Mouse (Mus musculus): ENCODE data around the gene Cct4. TPM values are rescaled to one million over a fixed set of nuclear protein-coding genes. Genes with fewer than 3 reads are reported as not detected.

The Cct4 gene
- polyA plus RNA-seq, 1 experiment from 2014 or later, result 267 TPM

- H3K27me3 ChIP-seq (replicated peaks; ENCODE audit: control insufficient read depth, insufficient read depth, low read length), result no peaks in the 10 kb centered on the region
- no peak overlapping the region for H3K27ac ChIP-seq (replicated peaks; ENCODE audit: low read depth, low read length)
- no peak overlapping the region for H3K4me3 ChIP-seq (ENCODE audit: low read depth, low read length)
- no peak overlapping the region for H3K9ac ChIP-seq (ENCODE audit: low read depth, low read length)
- H3K4me2 ChIP-seq (ENCODE audit: low read depth, low read length), result no peak overlapping the region
- H3K36me3 ChIP-seq (ENCODE audit: control insufficient read depth, insufficient read depth, low read length), result no peaks in the 10 kb centered on the region
- DNase-seq (ENCODE audit: low spot score) (no peak), ATAC-seq (ENCODE audit: low read depth) (no peak)
- no peaks in the 10 kb centered on the region for H3K9me3 ChIP-seq (ENCODE audit: control insufficient read depth, low read length)
- no peaks in the 10 kb centered on the region for H3K4me1 ChIP-seq (ENCODE audit: control insufficient read depth, insufficient read depth, low read length)
- 93% methylated on average over 2 of the region's 2 CpGs for WGBS
These were observed 32.8 kb downstream of the Cct4 start for GRCm38 (mm10) chr11:23023155-23023554.

- no peaks in the 10 kb centered on the region for H3K9me3 ChIP-seq (ENCODE audit: control insufficient read depth, low read length)
- no peak for DNase-seq (ENCODE audit: low spot score)
- H3K4me3 ChIP-seq (ENCODE audit: low read depth, low read length), result no peak overlapping the region
- no peak overlapping the region for H3K9ac ChIP-seq (ENCODE audit: low read depth, low read length)
- H3K27ac ChIP-seq (replicated peaks; ENCODE audit: low read depth, low read length), result no peak overlapping the region
- H3K27me3 ChIP-seq (replicated peaks; ENCODE audit: control insufficient read depth, insufficient read depth, low read length), result no peaks in the 10 kb centered on the region
- no peaks in the 10 kb centered on the region for H3K36me3 ChIP-seq (ENCODE audit: control insufficient read depth, insufficient read depth, low read length)
- H3K4me1 ChIP-seq (ENCODE audit: control insufficient read depth, insufficient read depth, low read length), result no peaks in the 10 kb centered on the region
- WGBS, result 74% methylated on average over 3 of the region's 3 CpGs
- no peak overlapping the region for H3K4me2 ChIP-seq (ENCODE audit: low read depth, low read length)
- ATAC-seq (ENCODE audit: low read depth), result no peak
These were observed 33.9 kb downstream of the Cct4 start for GRCm38 (mm10) chr11:23024169-23024568.

- 65% methylated on average over 3 of the region's 3 CpGs for WGBS
- H3K36me3 ChIP-seq (ENCODE audit: control insufficient read depth, insufficient read depth, low read length), result no peaks in the 10 kb centered on the region
- H3K9me3 ChIP-seq (ENCODE audit: control insufficient read depth, low read length), result no peaks in the 10 kb centered on the region
- ATAC-seq (ENCODE audit: low read depth) (no peak), DNase-seq (ENCODE audit: low spot score) (no peak)
- H3K4me2 ChIP-seq (ENCODE audit: low read depth, low read length), result no peak overlapping the region
- no peaks in the 10 kb centered on the region for H3K4me1 ChIP-seq (ENCODE audit: control insufficient read depth, insufficient read depth, low read length)
- no peak overlapping the region for H3K27ac ChIP-seq (replicated peaks; ENCODE audit: low read depth, low read length)
- H3K9ac ChIP-seq (ENCODE audit: low read depth, low read length), result no peak overlapping the region
- no peak overlapping the region for H3K4me3 ChIP-seq (ENCODE audit: low read depth, low read length)
- H3K27me3 ChIP-seq (replicated peaks; ENCODE audit: control insufficient read depth, insufficient read depth, low read length), result no peaks in the 10 kb centered on the region
These were observed 38.6 kb downstream of the Cct4 start for GRCm38 (mm10) chr11:23028957-23029356.

GRCm38 (mm10) chr11:23029399-23029798 is 39.1 kb downstream of the Cct4 start:
- H3K27me3 ChIP-seq (replicated peaks; ENCODE audit: control insufficient read depth, insufficient read depth, low read length), result no peaks in the 10 kb centered on the region
- no peaks in the 10 kb centered on the region for H3K4me1 ChIP-seq (ENCODE audit: control insufficient read depth, insufficient read depth, low read length)
- H3K4me2 ChIP-seq (ENCODE audit: low read depth, low read length), result no peak overlapping the region
- H3K27ac ChIP-seq (replicated peaks; ENCODE audit: low read depth, low read length), result no peak overlapping the region
- 74% methylated on average over 6 of the region's 6 CpGs for WGBS
- no peak for DNase-seq (ENCODE audit: low spot score)
- no peaks in the 10 kb centered on the region for H3K9me3 ChIP-seq (ENCODE audit: control insufficient read depth, low read length)
- no peak overlapping the region for H3K4me3 ChIP-seq (ENCODE audit: low read depth, low read length)
- H3K36me3 ChIP-seq (ENCODE audit: control insufficient read depth, insufficient read depth, low read length), result no peaks in the 10 kb centered on the region
- no peak overlapping the region for H3K9ac ChIP-seq (ENCODE audit: low read depth, low read length)
- ATAC-seq (ENCODE audit: low read depth), result no peak

- 56% methylated on average over 5 of the region's 5 CpGs for WGBS
- H3K4me3 ChIP-seq (ENCODE audit: low read depth, low read length), result no peak overlapping the region
- no peak overlapping the region for H3K9ac ChIP-seq (ENCODE audit: low read depth, low read length)
- H3K4me1 ChIP-seq (ENCODE audit: control insufficient read depth, insufficient read depth, low read length), result peaks cover 8% of the 10 kb centered on the region; the same call in 1 of the 2 replicates
- DNase-seq (ENCODE audit: low spot score) (no peak), ATAC-seq (ENCODE audit: low read depth) (no peak)
- no peak overlapping the region for H3K27ac ChIP-seq (replicated peaks; ENCODE audit: low read depth, low read length)
- no peaks in the 10 kb centered on the region; the same call in 1 of the 2 replicates for H3K27me3 ChIP-seq (replicated peaks; ENCODE audit: control insufficient read depth, insufficient read depth, low read length)
- H3K4me2 ChIP-seq (ENCODE audit: low read depth, low read length), result no peak overlapping the region
- no peaks in the 10 kb centered on the region for H3K36me3 ChIP-seq (ENCODE audit: control insufficient read depth, insufficient read depth, low read length)
- H3K9me3 ChIP-seq (ENCODE audit: control insufficient read depth, low read length), result no peaks in the 10 kb centered on the region
These were observed 56.9 kb downstream of the Cct4 start for GRCm38 (mm10) chr11:23047252-23047651.

GRCm38 (mm10) chr11:23047663-23048582 is 57.6 kb downstream of the Cct4 start:
- H3K4me3 ChIP-seq (ENCODE audit: low read depth, low read length), result no peak overlapping the region
- no peaks in the 10 kb centered on the region for H3K9me3 ChIP-seq (ENCODE audit: control insufficient read depth, low read length)
- WGBS, result 26% methylated on average over 20 of the region's 20 CpGs
- H3K27ac ChIP-seq (replicated peaks; ENCODE audit: low read depth, low read length), result no peak overlapping the region
- peak overlapping the region; percentile 34; the same call in 1 of the 2 replicates for H3K9ac ChIP-seq (ENCODE audit: low read depth, low read length)
- DNase-seq (ENCODE audit: low spot score) (peak; percentile 47), ATAC-seq (ENCODE audit: low read depth) (0 out of 2 replicates have a peak, but pooled peaks have one; percentile 26)
- peaks cover 8% of the 10 kb centered on the region; the same call in 1 of the 2 replicates for H3K4me1 ChIP-seq (ENCODE audit: control insufficient read depth, insufficient read depth, low read length)
- peak overlapping the region; percentile 40 for H3K4me2 ChIP-seq (ENCODE audit: low read depth, low read length)
- H3K27me3 ChIP-seq (replicated peaks; ENCODE audit: control insufficient read depth, insufficient read depth, low read length), result no peaks in the 10 kb centered on the region; the same call in 1 of the 2 replicates
- H3K36me3 ChIP-seq (ENCODE audit: control insufficient read depth, insufficient read depth, low read length), result no peaks in the 10 kb centered on the region

GRCm38 (mm10) chr11:23049642-23050041 is 59.3 kb downstream of the Cct4 start:
- no peaks in the 10 kb centered on the region for H3K36me3 ChIP-seq (ENCODE audit: control insufficient read depth, insufficient read depth, low read length)
- no peak overlapping the region for H3K4me3 ChIP-seq (ENCODE audit: low read depth, low read length)
- DNase-seq (ENCODE audit: low spot score) (no peak), ATAC-seq (ENCODE audit: low read depth) (no peak)
- peaks cover 8% of the 10 kb centered on the region; the same call in 1 of the 2 replicates for H3K4me1 ChIP-seq (ENCODE audit: control insufficient read depth, insufficient read depth, low read length)
- no peak overlapping the region for H3K27ac ChIP-seq (replicated peaks; ENCODE audit: low read depth, low read length)
- H3K9me3 ChIP-seq (ENCODE audit: control insufficient read depth, low read length), result no peaks in the 10 kb centered on the region
- H3K4me2 ChIP-seq (ENCODE audit: low read depth, low read length), result no peak overlapping the region
- H3K27me3 ChIP-seq (replicated peaks; ENCODE audit: control insufficient read depth, insufficient read depth, low read length), result no peaks in the 10 kb centered on the region; the same call in 1 of the 2 replicates
- no peak overlapping the region for H3K9ac ChIP-seq (ENCODE audit: low read depth, low read length)

- H3K4me3 ChIP-seq (ENCODE audit: low read depth, low read length), result no peak overlapping the region
- 58% methylated on average over 4 of the region's 4 CpGs for WGBS
These were observed 62.0 kb downstream of the Cct4 start for GRCm38 (mm10) chr11:23052353-23052752.

More at GRCm38 (mm10) chr11:23052353-23052752, 62.0 kb downstream of the Cct4 start:
- Histone ChIP-seq H3K27ac (replicated peaks; ENCODE audit: low read depth, low read length) (no peak overlapping the region), H3K27me3 (replicated peaks; ENCODE audit: control insufficient read depth, insufficient read depth, low read length) (no peaks in the 10 kb centered on the region; the same call in 1 of the 2 replicates), H3K9ac (ENCODE audit: low read depth, low read length) (no peak overlapping the region), H3K4me2 (ENCODE audit: low read depth, low read length) (no peak overlapping the region), H3K36me3 (ENCODE audit: control insufficient read depth, insufficient read depth, low read length) (no peaks in the 10 kb centered on the region), H3K4me1 (ENCODE audit: control insufficient read depth, insufficient read depth, low read length) (peaks cover 8% of the 10 kb centered on the region; the same call in 1 of the 2 replicates), H3K9me3 (ENCODE audit: control insufficient read depth, low read length) (no peaks in the 10 kb centered on the region)
- ATAC-seq (ENCODE audit: low read depth), result no peak
- no peak for DNase-seq (ENCODE audit: low spot score)

Measured in embryonic facial prominence, embryonic 14.5 days (tissue).